Mouse (Mus musculus) right cerebral cortex, postnatal 10 days (tissue): ENCODE results near the gene Eif3c.

Experiments
- DNase-seq, 2 experiments: peaks; one replicate each; pipeline ENCODE4 v3.0.0; 2021; ENCODE audit warnings: low spot score in 2 of 2

Eif3c gene

GRCm38 (mm10) chr7:126566094-126566765 is at the start of gene Eif3c:
Gene Eif3c, minus strand, starts transcription at chr7:126566411.
- DNase-seq, result peak; percentile 91 to 94

GRCm38 (mm10) chr7:126612736-126613135 is 46.5 kb upstream of the Eif3c start:
- no peak for DNase-seq

- DNase-seq, result no peak
Measured at GRCm38 (mm10) chr7:126607796-126608195, 41.6 kb upstream of the Eif3c start.

- no peak for DNase-seq
Measured at GRCm38 (mm10) chr7:126607064-126607463, 40.9 kb upstream of the Eif3c start.

- no peak for DNase-seq
Measured at GRCm38 (mm10) chr7:126606611-126607010, 40.4 kb upstream of the Eif3c start.

- DNase-seq, result no peak
Measured at GRCm38 (mm10) chr7:126602650-126603049, 36.4 kb upstream of the Eif3c start.

GRCm38 (mm10) chr7:126601896-126602295 is 35.7 kb upstream of the Eif3c start:
- no peak for DNase-seq

GRCm38 (mm10) chr7:126598919-126599318 is 32.7 kb upstream of the Eif3c start:
- DNase-seq, result no peak

- no peak for DNase-seq
Measured at GRCm38 (mm10) chr7:126596414-126596813, 30.2 kb upstream of the Eif3c start.

- DNase-seq, result no peak
Measured at GRCm38 (mm10) chr7:126595890-126596289, 29.7 kb upstream of the Eif3c start.

GRCm38 (mm10) chr7:126594862-126595561 is 28.8 kb upstream of the Eif3c start, which contains the start of gene Il27:
Gene Il27, minus strand, starts transcription at chr7:126594941.
- no peak for DNase-seq

- DNase-seq, result peak; percentile 56 to 76
Measured at GRCm38 (mm10) chr7:126587779-126588178, 21.6 kb upstream of the Eif3c start.

GRCm38 (mm10) chr7:126586839-126587238 is 20.6 kb upstream of the Eif3c start:
- no peak for DNase-seq

GRCm38 (mm10) chr7:126585717-126586116 is 19.5 kb upstream of the Eif3c start, which contains the start of gene Cln3:
Gene Cln3, minus strand, starts transcription at chr7:126585817.
- no peak for DNase-seq

- no peak for DNase-seq
Measured at GRCm38 (mm10) chr7:126584506-126584977, 18.3 kb upstream of the Eif3c start, which contains the start of gene Apobr. Gene Apobr, plus strand, starts transcription at chr7:126584942.

- DNase-seq, result no peak
Measured at GRCm38 (mm10) chr7:126583761-126584160, 17.6 kb upstream of the Eif3c start.

GRCm38 (mm10) chr7:126583251-126583709 is 17.1 kb upstream of the Eif3c start:
- DNase-seq, result peak; percentile 92 to 94

GRCm38 (mm10) chr7:126582759-126583158 is 16.5 kb upstream of the Eif3c start:
- peak in 1 of 2 experiments; percentile 43 for DNase-seq

GRCm38 (mm10) chr7:126581661-126582060 is 15.4 kb upstream of the Eif3c start:
- DNase-seq, result no peak

GRCm38 (mm10) chr7:126579172-126579571 is 13.0 kb upstream of the Eif3c start:
- peak in 1 of 2 experiments; percentile 43 for DNase-seq

GRCm38 (mm10) chr7:126576946-126577345 is 10.7 kb upstream of the Eif3c start:
- peak in 1 of 2 experiments; percentile 51 for DNase-seq

GRCm38 (mm10) chr7:126565693-126566092 is 518 bp downstream of the Eif3c start:
- peak in 1 of 2 experiments; percentile 30 for DNase-seq

GRCm38 (mm10) chr7:126556635-126557034 is 9.6 kb downstream of the Eif3c start:
- DNase-seq, result no peak
